Mouse (Mus musculus): Measurements from ENCODE around the gene Zfp936. TPM values are rescaled to one million over a fixed set of nuclear protein-coding genes. Genes with fewer than 3 reads are reported as not detected.
"Not testable (repeated sequence)": the region's sequence is repeated elsewhere in the genome, so short reads cannot be mapped to it uniquely, and the experiment has no call there.

Zfp936 gene
- polyA plus RNA-seq (2014; fragmentation: Nextera tagmentation; extraction: Ambion mirVana) = not detected in 2 replicates

GRCm38 (mm10) chr7:43113929-43114328, at the start of gene Zfp936:
Gene Zfp936, plus strand, starts transcription at chr7:43114229.
- not testable (repeated sequence) for ATAC-seq (ENCODE audit: insufficient read depth, low FRiP score, low TSS enrichment); H3K9me3 ChIP-seq (ENCODE audit: control insufficient read depth, low read length); H3K27ac ChIP-seq (ENCODE audit: low read depth, low read length); H3K4me3 ChIP-seq (ENCODE audit: low read depth, low read length); H3K27me3 ChIP-seq (ENCODE audit: control insufficient read depth, insufficient read depth, low read length); H3K4me2 ChIP-seq (ENCODE audit: low read depth); H3K4me1 ChIP-seq (ENCODE audit: control insufficient read depth, insufficient read depth, low read length); DNase-seq (ENCODE audit: low spot score); H3K9ac ChIP-seq (ENCODE audit: low read length); H3K36me3 ChIP-seq (ENCODE audit: control insufficient read depth, insufficient read depth, low read length)
- WGBS = 89% methylated on average over 10 of the region's 10 CpGs

- H3K27me3 ChIP-seq (ENCODE audit: control insufficient read depth, insufficient read depth, low read length) = no peaks in the 10 kb centered on the region
- DNase-seq (ENCODE audit: low spot score) (no peak), ATAC-seq (ENCODE audit: insufficient read depth, low FRiP score, low TSS enrichment) (no peak)
- H3K9me3 ChIP-seq (ENCODE audit: control insufficient read depth, low read length) = 0 out of 2 replicates have a peak, but pooled peaks cover 4% of the 10 kb centered on the region
- no peaks in the 10 kb centered on the region for H3K4me1 ChIP-seq (ENCODE audit: control insufficient read depth, insufficient read depth, low read length)
- H3K4me3 ChIP-seq (ENCODE audit: low read depth, low read length) = no peak overlapping the region
- no peak overlapping the region for H3K27ac ChIP-seq (ENCODE audit: low read depth, low read length)
- 84% methylated on average over 8 of the region's 8 CpGs for WGBS
- H3K36me3 ChIP-seq (ENCODE audit: control insufficient read depth, insufficient read depth, low read length) = no peaks in the 10 kb centered on the region
- H3K9ac ChIP-seq (ENCODE audit: low read length) = no peak overlapping the region
- H3K4me2 ChIP-seq (ENCODE audit: low read depth) = no peak overlapping the region
Measured at GRCm38 (mm10) chr7:43077831-43078230, 36.2 kb upstream of the Zfp936 start.

GRCm38 (mm10) chr7:43128691-43129090, 14.7 kb downstream of the Zfp936 start:
- WGBS = 95% methylated on average over 12 of the region's 15 CpGs
- H3K4me1 ChIP-seq (ENCODE audit: control insufficient read depth, insufficient read depth, low read length); ATAC-seq (ENCODE audit: insufficient read depth, low FRiP score, low TSS enrichment); H3K9ac ChIP-seq (ENCODE audit: low read length); H3K4me2 ChIP-seq (ENCODE audit: low read depth); DNase-seq (ENCODE audit: low spot score); H3K27ac ChIP-seq (ENCODE audit: low read depth, low read length); H3K4me3 ChIP-seq (ENCODE audit: low read depth, low read length); H3K36me3 ChIP-seq (ENCODE audit: control insufficient read depth, insufficient read depth, low read length); H3K27me3 ChIP-seq (ENCODE audit: control insufficient read depth, insufficient read depth, low read length): not testable (repeated sequence)
- H3K9me3 ChIP-seq (ENCODE audit: control insufficient read depth, low read length) = peaks cover 14% of the 10 kb centered on the region

GRCm38 (mm10) chr7:43164121-43164520, 50.1 kb downstream of the Zfp936 start:
- H3K36me3 ChIP-seq (ENCODE audit: control insufficient read depth, insufficient read depth, low read length); H3K9ac ChIP-seq (ENCODE audit: low read length); ATAC-seq (ENCODE audit: insufficient read depth, low FRiP score, low TSS enrichment); H3K27me3 ChIP-seq (ENCODE audit: control insufficient read depth, insufficient read depth, low read length); H3K27ac ChIP-seq (ENCODE audit: low read depth, low read length); H3K4me2 ChIP-seq (ENCODE audit: low read depth); H3K4me1 ChIP-seq (ENCODE audit: control insufficient read depth, insufficient read depth, low read length); DNase-seq (ENCODE audit: low spot score); H3K4me3 ChIP-seq (ENCODE audit: low read depth, low read length): not testable (repeated sequence)
- 74% methylated on average over 4 of the region's 4 CpGs for WGBS
- peaks cover 27% of the 10 kb centered on the region for H3K9me3 ChIP-seq (ENCODE audit: control insufficient read depth, low read length)

DNA sequence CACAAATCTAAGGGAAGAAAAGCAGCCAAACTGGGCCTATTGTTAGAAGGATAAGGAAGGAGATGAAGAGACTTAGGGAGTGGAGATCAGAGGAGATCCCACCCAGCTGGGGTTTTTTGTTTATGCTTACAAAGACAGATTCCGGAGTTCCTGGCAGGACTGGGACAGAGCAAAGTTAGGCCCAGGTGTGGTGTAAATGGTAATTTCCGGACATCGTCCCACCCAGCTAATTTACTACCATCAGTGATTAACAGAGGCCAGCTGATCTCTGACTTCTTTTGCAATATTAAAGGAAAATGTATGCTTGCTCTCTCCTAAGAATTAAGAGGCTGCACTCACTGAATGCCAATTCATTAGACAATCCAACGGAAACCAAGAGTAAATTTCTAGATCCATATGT, 53.1 kb downstream of the Zfp936 start:
- 82% methylated on average over 4 of the region's 4 CpGs for WGBS
- peaks cover 33% of the 10 kb centered on the region for H3K9me3 ChIP-seq (ENCODE audit: control insufficient read depth, low read length)
- not testable (repeated sequence) for H3K27ac ChIP-seq (ENCODE audit: low read depth, low read length); ATAC-seq (ENCODE audit: insufficient read depth, low FRiP score, low TSS enrichment); H3K9ac ChIP-seq (ENCODE audit: low read length); H3K4me1 ChIP-seq (ENCODE audit: control insufficient read depth, insufficient read depth, low read length); DNase-seq (ENCODE audit: low spot score); H3K4me2 ChIP-seq (ENCODE audit: low read depth); H3K36me3 ChIP-seq (ENCODE audit: control insufficient read depth, insufficient read depth, low read length); H3K4me3 ChIP-seq (ENCODE audit: low read depth, low read length); H3K27me3 ChIP-seq (ENCODE audit: control insufficient read depth, insufficient read depth, low read length)

GRCm38 (mm10) chr7:43167811-43168210, 53.8 kb downstream of the Zfp936 start:
- not testable (repeated sequence) for H3K27me3 ChIP-seq (ENCODE audit: control insufficient read depth, insufficient read depth, low read length); H3K36me3 ChIP-seq (ENCODE audit: control insufficient read depth, insufficient read depth, low read length); H3K4me3 ChIP-seq (ENCODE audit: low read depth, low read length); ATAC-seq (ENCODE audit: insufficient read depth, low FRiP score, low TSS enrichment); H3K4me2 ChIP-seq (ENCODE audit: low read depth); H3K9ac ChIP-seq (ENCODE audit: low read length); H3K4me1 ChIP-seq (ENCODE audit: control insufficient read depth, insufficient read depth, low read length); H3K27ac ChIP-seq (ENCODE audit: low read depth, low read length); DNase-seq (ENCODE audit: low spot score)
- WGBS = 89% methylated on average over 1 of the region's 1 CpGs
- peaks cover 37% of the 10 kb centered on the region for H3K9me3 ChIP-seq (ENCODE audit: control insufficient read depth, low read length)

GRCm38 (mm10) chr7:43168212-43168611, 54.2 kb downstream of the Zfp936 start:
- H3K9ac ChIP-seq (ENCODE audit: low read length); ATAC-seq (ENCODE audit: insufficient read depth, low FRiP score, low TSS enrichment); H3K27ac ChIP-seq (ENCODE audit: low read depth, low read length); H3K4me2 ChIP-seq (ENCODE audit: low read depth); H3K27me3 ChIP-seq (ENCODE audit: control insufficient read depth, insufficient read depth, low read length); DNase-seq (ENCODE audit: low spot score); H3K4me1 ChIP-seq (ENCODE audit: control insufficient read depth, insufficient read depth, low read length); H3K36me3 ChIP-seq (ENCODE audit: control insufficient read depth, insufficient read depth, low read length); H3K4me3 ChIP-seq (ENCODE audit: low read depth, low read length): not testable (repeated sequence)
- WGBS = 59% methylated on average over 1 of the region's 1 CpGs
- peaks cover 37% of the 10 kb centered on the region for H3K9me3 ChIP-seq (ENCODE audit: control insufficient read depth, low read length)

- WGBS = 89% methylated on average over 14 of the region's 14 CpGs
- H3K36me3 ChIP-seq (ENCODE audit: control insufficient read depth, insufficient read depth, low read length) = no peaks in the 10 kb centered on the region
- H3K9me3 ChIP-seq (ENCODE audit: control insufficient read depth, low read length) = peaks cover 22% of the 10 kb centered on the region
- no peak for DNase-seq (ENCODE audit: low spot score)
- H3K4me2 ChIP-seq (ENCODE audit: low read depth) = no peak overlapping the region
- ATAC-seq (ENCODE audit: insufficient read depth, low FRiP score, low TSS enrichment) = no peak
- no peaks in the 10 kb centered on the region for H3K4me1 ChIP-seq (ENCODE audit: control insufficient read depth, insufficient read depth, low read length)
- no peaks in the 10 kb centered on the region for H3K27me3 ChIP-seq (ENCODE audit: control insufficient read depth, insufficient read depth, low read length)
- H3K4me3 ChIP-seq (ENCODE audit: low read depth, low read length) = no peak overlapping the region
- H3K27ac ChIP-seq (ENCODE audit: low read depth, low read length) = no peak overlapping the region
- H3K9ac ChIP-seq (ENCODE audit: low read length) = no peak overlapping the region
Measured at GRCm38 (mm10) chr7:43177003-43177702, 63.1 kb downstream of the Zfp936 start.

- DNase-seq (ENCODE audit: low spot score); H3K4me1 ChIP-seq (ENCODE audit: control insufficient read depth, insufficient read depth, low read length); H3K27ac ChIP-seq (ENCODE audit: low read depth, low read length); H3K27me3 ChIP-seq (ENCODE audit: control insufficient read depth, insufficient read depth, low read length); H3K4me2 ChIP-seq (ENCODE audit: low read depth); H3K36me3 ChIP-seq (ENCODE audit: control insufficient read depth, insufficient read depth, low read length); ATAC-seq (ENCODE audit: insufficient read depth, low FRiP score, low TSS enrichment); H3K4me3 ChIP-seq (ENCODE audit: low read depth, low read length); H3K9me3 ChIP-seq (ENCODE audit: control insufficient read depth, low read length); H3K9ac ChIP-seq (ENCODE audit: low read length): not testable (repeated sequence)
- 88% methylated on average over 7 of the region's 7 CpGs for WGBS
Measured at GRCm38 (mm10) chr7:43213781-43214180, 99.8 kb downstream of the Zfp936 start.

Measured in neural tube, embryonic 11.5 days (tissue).